Mouse (Mus musculus) urinary bladder, postnatal 4 days (tissue): Measurements from ENCODE around the gene Prkg1.

Experiments
- DNase-seq, 2 experiments: peaks; one replicate each; pipeline ENCODE4 v3.0.0; 2021 to 2022; ENCODE audit warnings: low spot score in 2 of 2

Gene Prkg1

GRCm38 (mm10) chr19:31764801-31765340 is at the start of gene Prkg1:
Gene Prkg1, minus strand, starts transcription at chr19:31765033.
- DNase-seq: no peak

- DNase-seq: no peak
Observed at GRCm38 (mm10) chr19:31813087-31813486, 48.3 kb upstream of the Prkg1 start.

DNA sequence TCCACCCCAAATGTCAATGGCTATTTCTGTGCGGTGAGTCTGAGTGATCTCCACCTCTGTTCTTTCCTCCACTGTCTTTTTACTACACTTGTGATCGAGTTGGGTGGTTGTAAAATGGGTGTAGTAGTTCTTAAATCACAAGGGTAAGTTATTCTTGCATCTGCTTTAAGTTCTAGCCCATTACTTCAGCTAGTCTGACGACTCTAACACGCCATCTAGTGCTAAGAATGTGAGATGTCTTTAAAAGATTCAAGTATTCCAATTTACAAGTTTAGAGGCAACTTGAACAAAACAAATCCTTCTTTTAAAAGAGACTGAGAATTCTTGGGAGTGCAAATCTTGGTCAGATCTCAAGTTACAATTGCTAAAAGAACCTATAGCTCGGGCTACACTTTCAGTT is 46.5 kb upstream of the Prkg1 start:
- no peak for DNase-seq

GRCm38 (mm10) chr19:31805391-31805790 is 40.6 kb upstream of the Prkg1 start:
- no peak for DNase-seq

DNA sequence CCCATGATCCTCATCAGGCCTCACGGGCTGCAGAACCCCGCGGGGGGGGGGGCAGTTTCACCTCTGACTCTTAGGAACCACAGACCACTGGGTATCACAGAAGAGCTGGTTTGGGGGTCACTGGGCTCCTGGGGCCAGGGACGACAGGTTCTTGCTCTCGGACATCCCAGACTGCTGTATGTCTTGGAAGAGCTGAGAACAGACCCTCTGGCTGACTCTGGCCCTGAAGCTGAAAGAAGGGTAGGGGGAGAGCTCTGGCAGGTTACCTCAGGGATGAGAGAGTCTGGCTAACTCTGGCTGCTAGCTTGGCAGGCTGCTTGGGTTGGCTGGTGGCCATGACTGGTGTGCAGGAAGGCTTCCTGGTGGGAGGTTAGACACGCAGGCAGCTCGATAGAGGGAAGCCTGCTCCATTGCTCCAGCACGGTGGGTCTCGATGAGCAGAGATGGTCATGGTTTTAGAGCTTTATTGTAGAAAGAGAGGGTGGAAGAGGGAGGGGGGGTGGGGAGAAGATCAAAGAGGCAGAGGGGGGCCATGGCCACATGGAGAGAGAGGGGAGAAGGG is 30.7 kb upstream of the Prkg1 start:
- DNase-seq: no peak

DNA sequence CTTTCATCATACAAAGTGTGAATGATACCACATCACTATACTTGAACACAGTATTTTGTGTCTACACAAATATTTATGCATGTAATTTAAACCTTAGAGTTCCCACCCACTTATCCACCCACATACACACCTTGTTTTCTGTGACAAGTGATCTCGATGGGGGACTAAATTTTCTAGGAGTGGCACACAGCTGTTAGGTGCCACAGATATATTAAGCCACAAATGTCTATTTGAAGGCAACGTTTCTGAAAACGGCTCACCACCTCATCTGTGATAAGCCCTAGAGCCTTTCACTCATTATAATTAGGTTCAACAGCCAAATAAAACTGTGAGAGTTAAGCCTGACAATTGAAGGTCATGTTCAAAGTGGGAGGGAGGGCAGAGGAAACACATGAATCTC is 26.9 kb upstream of the Prkg1 start:
- no peak for DNase-seq

- DNase-seq: no peak
Observed at GRCm38 (mm10) chr19:31781521-31782018, 16.7 kb upstream of the Prkg1 start.

DNA sequence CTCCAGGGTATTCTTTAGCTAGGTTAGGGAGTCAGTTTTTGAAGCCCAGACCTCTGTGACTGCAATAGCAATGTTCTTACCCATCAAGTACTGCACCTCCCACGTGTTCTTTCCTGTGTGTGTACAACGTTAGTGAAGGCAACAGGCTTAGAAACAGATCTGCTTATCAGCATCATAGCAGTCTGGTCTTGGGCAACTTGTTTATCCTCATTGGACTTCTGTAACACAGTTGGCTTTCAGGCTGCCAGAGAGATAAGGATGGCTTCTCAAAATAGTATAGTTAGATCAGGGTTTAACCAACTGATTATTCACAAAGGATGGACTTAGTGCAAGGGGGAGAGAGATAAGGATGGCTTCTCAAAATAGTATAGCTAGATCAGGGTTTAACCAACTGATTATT is 16.2 kb upstream of the Prkg1 start:
- no peak for DNase-seq

DNA sequence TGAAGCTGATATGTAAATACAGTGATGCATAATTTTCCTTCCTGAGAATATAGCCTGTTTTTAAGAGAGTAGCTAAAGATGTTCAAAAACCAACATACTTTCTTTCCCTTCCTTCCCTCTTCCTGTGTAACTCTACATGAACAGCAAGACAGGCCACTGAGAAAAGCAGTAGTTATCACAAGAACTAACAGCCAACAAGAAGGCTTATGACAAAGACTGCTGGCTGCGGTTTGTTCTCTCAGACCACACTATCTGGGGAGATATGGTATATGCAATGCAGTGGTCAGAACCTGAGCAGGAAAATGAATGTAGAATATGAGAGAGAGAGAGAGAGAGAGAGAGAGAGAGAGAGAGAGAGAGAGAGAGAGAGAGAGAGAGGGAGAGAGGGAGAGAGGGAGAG is 15.4 kb upstream of the Prkg1 start:
- DNase-seq: no peak

DNA sequence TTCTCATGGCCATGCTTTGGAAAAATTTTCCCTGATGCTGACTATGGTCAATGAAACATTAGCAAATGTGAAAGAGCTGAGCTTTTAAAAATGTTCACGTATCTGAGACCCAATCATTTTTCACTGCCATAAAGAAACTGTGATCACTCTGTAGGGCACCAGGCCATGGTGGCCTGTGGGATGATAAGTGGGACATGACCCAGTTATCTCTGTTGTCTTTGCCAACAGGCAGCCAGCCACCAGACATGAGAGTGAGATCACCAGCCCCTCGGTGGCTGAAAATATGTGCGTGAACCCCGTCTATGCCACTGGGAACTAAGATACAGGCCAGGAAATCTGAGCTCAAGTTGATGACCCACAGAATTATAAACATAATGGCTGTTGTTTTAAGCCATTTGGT is 14.2 kb upstream of the Prkg1 start:
- DNase-seq: no peak

DNA sequence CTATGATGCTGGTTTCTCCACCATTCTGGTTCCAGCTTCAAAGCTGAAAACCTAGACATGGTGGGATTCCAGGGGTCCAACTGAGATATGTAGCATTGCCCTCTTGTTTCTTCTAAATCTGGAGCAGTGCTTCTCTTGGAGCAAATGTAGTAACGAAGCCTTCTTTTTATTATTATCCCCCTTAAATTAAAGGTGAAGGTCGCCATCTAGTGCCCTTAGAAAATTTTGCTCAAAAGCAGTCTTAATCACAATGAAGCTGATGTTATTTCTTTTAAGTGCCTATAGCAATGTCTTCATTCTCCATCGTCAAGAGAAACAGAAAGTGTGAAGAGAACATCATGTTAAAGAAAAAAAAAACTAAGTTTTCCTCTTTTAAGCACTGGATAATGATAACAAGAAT is 2.2 kb upstream of the Prkg1 start:
- DNase-seq: no peak

GRCm38 (mm10) chr19:31765451-31765850 is 618 bp upstream of the Prkg1 start:
- DNase-seq: no peak

DNA sequence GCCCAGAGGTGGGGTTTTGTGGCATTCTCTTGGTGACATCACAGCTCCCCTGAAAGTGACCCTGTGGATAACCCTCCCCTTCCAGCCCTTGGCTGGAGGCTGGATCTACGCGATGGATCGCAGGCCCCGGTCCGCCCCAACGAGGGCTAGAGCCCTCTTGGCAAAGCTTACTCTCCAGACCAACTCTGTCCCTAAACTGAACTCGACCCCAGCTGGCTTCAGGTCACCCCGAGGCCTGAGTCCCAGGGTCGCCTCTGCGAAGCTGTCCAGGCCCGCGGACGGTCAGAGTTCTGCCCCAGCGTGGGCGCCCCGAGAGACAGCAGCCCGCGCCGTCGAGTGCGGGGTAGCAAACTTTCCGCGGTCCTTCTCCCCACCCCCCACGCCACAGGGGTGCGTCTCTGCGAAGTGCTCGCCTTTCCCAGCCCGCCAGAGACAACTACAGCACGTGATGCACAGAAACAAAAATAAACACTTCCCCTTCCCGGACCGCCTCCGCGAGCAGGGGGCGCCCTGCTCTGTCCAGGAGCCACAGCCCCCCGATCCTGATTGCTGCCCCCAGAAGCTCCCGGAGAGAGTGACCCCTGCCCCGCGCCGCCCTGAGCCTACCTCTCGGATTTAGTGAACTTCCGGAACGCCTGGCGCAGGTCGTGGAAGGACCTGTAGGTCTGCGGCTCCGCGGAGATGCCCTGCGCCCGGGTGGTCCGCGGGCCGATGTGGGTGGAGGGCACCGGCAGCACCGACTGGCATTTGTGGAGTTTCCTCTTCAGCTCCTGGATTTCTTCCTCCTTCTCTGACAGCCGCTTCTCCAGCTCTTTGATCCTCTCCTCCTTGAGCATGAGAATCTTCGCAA is 657 bp downstream of the Prkg1 start:
- DNase-seq: peak; percentile 25 to 61

- no peak for DNase-seq
Observed at GRCm38 (mm10) chr19:31763246-31763821, 1.5 kb downstream of the Prkg1 start.

GRCm38 (mm10) chr19:31762411-31763245 is 2.2 kb downstream of the Prkg1 start:
- peak; percentile 26 to 60 for DNase-seq

GRCm38 (mm10) chr19:31759855-31760254 is 5.0 kb downstream of the Prkg1 start:
- no peak for DNase-seq

DNA sequence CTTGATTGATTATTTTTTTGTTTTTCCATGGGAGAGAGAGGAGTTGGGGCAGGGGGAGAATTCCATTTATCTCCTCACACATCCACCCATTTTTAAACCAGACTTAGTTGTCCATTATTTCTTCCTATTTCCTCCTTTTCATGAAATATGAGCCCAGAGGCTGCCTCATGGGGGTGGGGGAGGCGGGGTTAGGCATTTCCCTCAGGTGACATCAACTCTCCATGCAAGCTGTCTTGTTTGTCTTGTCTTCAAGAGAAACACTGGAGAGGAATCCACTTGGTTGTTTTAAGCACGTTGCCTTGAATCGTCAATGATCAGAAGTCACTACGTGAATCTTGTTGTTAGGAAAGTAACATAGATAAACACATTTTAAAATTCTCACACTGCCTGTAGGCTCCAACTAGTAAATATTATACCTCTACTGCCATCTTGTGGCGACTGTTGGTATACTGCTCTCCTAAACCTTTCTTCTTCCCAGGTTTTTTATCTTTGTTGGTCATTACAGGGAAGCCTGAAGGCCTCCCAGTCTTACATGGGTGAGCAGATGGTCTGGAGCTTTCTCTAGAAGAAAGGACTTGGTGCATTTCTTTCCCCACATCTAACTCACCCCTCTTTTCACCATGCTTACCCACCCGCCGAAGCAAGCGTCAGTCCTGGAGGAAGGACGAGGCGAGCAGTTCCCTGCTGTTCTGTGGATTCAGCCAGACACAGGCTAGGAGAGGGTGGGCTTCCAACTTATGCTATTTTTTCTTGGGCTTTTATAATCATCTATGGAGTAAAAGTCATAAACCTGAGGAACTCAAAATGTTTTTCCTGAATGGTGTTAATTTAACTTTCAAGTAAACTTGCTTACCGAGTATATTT is 8.7 kb downstream of the Prkg1 start:
- DNase-seq: no peak

DNA sequence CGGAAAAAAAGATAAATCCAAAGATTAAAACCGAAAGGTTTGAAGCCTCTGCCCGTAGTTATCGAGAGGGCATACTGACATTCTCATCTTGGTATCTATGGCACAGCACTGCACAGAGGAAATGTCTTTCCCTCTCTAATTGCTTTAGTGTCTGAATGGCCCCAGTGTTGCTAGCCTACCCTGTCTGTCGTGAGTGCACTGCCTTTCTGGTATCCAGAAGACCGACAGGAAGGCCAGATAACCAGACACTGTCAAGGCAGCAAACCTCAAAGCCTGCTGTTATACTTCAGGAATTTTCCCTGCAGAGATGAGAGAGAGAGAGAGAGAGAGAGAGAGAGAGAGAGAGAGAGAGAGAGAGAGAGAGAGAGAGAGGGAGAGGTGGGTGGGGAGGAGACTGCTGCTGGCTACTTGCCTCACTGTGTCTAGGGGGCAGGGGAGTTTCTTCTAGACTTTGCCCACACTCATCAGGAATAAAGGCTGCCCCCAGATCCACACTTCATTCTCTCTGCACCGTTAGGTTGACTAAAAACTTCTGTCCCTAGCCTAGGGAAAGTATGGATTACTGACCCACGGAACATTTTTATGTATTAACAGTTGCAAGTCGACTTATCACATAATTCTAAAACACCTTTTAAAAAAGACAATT is 10.1 kb downstream of the Prkg1 start:
- no peak for DNase-seq

- DNase-seq: no peak
Observed at GRCm38 (mm10) chr19:31750976-31751676, 13.7 kb downstream of the Prkg1 start.

GRCm38 (mm10) chr19:31746635-31747034 is 18.2 kb downstream of the Prkg1 start:
- no peak for DNase-seq
